Mouse (Mus musculus) mature B cell (primary cell): ENCODE results near the gene Ctnnbip1.

ENCODE experiments used
- in situ Hi-C: fragments of 300-500 bp; cut with MboI; formaldehyde crosslinking; loops from 2 replicates; pipeline ENCODE4 v1.14.3; 2019

Ctnnbip1 gene

GRCm38 (mm10) chr4:149561986-149562904, 44.2 kb downstream of the Ctnnbip1 start:
- in situ Hi-C loops, result no loop called here

- in situ Hi-C loops, result no loop called here
Measured at GRCm38 (mm10) chr4:149562905-149563347, 44.9 kb downstream of the Ctnnbip1 start.

GRCm38 (mm10) chr4:149563941-149564361, 45.9 kb downstream of the Ctnnbip1 start:
- in situ Hi-C loops, result no loop called here

GRCm38 (mm10) chr4:149564452-149565407, 46.7 kb downstream of the Ctnnbip1 start:
- in situ Hi-C loops, result no loop called here

GRCm38 (mm10) chr4:149567432-149568026, 49.5 kb downstream of the Ctnnbip1 start:
- in situ Hi-C loops, result no loop called here

GRCm38 (mm10) chr4:149568622-149569021, 50.6 kb downstream of the Ctnnbip1 start:
- in situ Hi-C loops, result no loop called here

GRCm38 (mm10) chr4:149569781-149570497, 51.9 kb downstream of the Ctnnbip1 start:
- in situ Hi-C loops, result no loop called here

- in situ Hi-C loops, result no loop called here
Measured at GRCm38 (mm10) chr4:149570498-149570863, 52.4 kb downstream of the Ctnnbip1 start.

- in situ Hi-C loops, result no loop called here
Measured at GRCm38 (mm10) chr4:149571209-149571608, 53.2 kb downstream of the Ctnnbip1 start.

- in situ Hi-C loops, result no loop called here
Measured at GRCm38 (mm10) chr4:149571651-149572149, 53.7 kb downstream of the Ctnnbip1 start.

GRCm38 (mm10) chr4:149572446-149572845, 54.4 kb downstream of the Ctnnbip1 start:
- in situ Hi-C loops, result no loop called here

- in situ Hi-C loops, result no loop called here
Measured at GRCm38 (mm10) chr4:149572851-149573250, 54.8 kb downstream of the Ctnnbip1 start.

- in situ Hi-C loops, result no loop called here
Measured at GRCm38 (mm10) chr4:149574391-149574821, 56.4 kb downstream of the Ctnnbip1 start.

- in situ Hi-C loops, result no loop called here
Measured at GRCm38 (mm10) chr4:149576061-149576460, 58.0 kb downstream of the Ctnnbip1 start.

GRCm38 (mm10) chr4:149576993-149577548, 59.0 kb downstream of the Ctnnbip1 start:
- in situ Hi-C loops, result no loop called here

- in situ Hi-C loops, result no loop called here
Measured at GRCm38 (mm10) chr4:149578085-149578681, 60.1 kb downstream of the Ctnnbip1 start.

- in situ Hi-C loops, result no loop called here
Measured at GRCm38 (mm10) chr4:149578831-149579230, 60.8 kb downstream of the Ctnnbip1 start.

- in situ Hi-C loops, result no loop called here
Measured at GRCm38 (mm10) chr4:149585236-149585635, 67.2 kb downstream of the Ctnnbip1 start.

- in situ Hi-C loops, result no loop called here
Measured at GRCm38 (mm10) chr4:149586044-149586782, 68.2 kb downstream of the Ctnnbip1 start, which contains the start of gene Clstn1. Clstn1 (plus strand) TSS chr4:149586468.
